In genomic region chr15:4219102-4219501, GRCm38 (mm10) we compare ENCODE assay signal across 13 mouse cellular contexts.
DNase-seq lines count a peak whose midpoint lies in the region; ATAC-seq lines count a peak whose summit lies in the region.
"Had no signal": no experiment of that assay in that cellular context is flagged by ENCODE, and none has a peak within 500 bp of the region (broad histone marks: within the 10 kb centered on the region; RNA-seq: fewer than 3 reads in every experiment).

No protein-coding gene starts in this region.

- no peak for DNase-seq in cerebellum, postnatal 4 days (ENCODE audit: low spot score in 2 of 2)
- DNase-seq in brain, adult 2 months (ENCODE audit: low read depth, low spot score): peak; percentile 97
- peak; percentile 58 to 77 for DNase-seq in cerebellum, postnatal 36 days
- DNase-seq in left cerebral cortex, postnatal 25 days (ENCODE audit: low spot score in 2 of 2): peak; percentile 38 to 84
- DNase-seq in yolk sac, embryonic 10.5 days (ENCODE audit: low spot score): no peak
- DNase-seq in liver, embryonic 11.5 days (ENCODE audit: low spot score): no peak
- no peak for DNase-seq in hindbrain, embryonic 14.5 days (ENCODE audit: low spot score)
- DNase-seq: kidney, postnatal 36 days had no signal

- no peak overlapping the region for H3K27ac ChIP-seq in liver, embryonic 11.5 days (ENCODE audit: low read depth, low read length)
- no peak overlapping the region for H3K27ac ChIP-seq in hindbrain, embryonic 14.5 days
- H3K27ac ChIP-seq: intestine, embryonic 15.5 days; limb, embryonic 15.5 days; lung, embryonic 15.5 days had no signal

- H3K27me3 ChIP-seq in liver, embryonic 11.5 days (replicated peaks; ENCODE audit: control insufficient read depth, insufficient read depth, low read length): no peaks in the 10 kb centered on the region
- H3K27me3 ChIP-seq in hindbrain, embryonic 14.5 days (ENCODE audit: control insufficient read depth, insufficient read depth, low read length): no peaks in the 10 kb centered on the region
- H3K27me3 ChIP-seq: intestine, embryonic 15.5 days; limb, embryonic 15.5 days; lung, embryonic 15.5 days had no signal

- 92% methylated on average over 4 of the region's 4 CpGs for WGBS in liver, embryonic 11.5 days
- WGBS in hindbrain, embryonic 14.5 days: 98% methylated on average over 4 of the region's 4 CpGs

- H3K4me2 ChIP-seq in liver, embryonic 11.5 days: no peak overlapping the region
- no peak overlapping the region for H3K4me2 ChIP-seq in hindbrain, embryonic 14.5 days (replicated peaks)
- H3K4me2 ChIP-seq: heart, embryonic 11.5 days; intestine, embryonic 15.5 days; limb, embryonic 15.5 days; lung, embryonic 15.5 days had no signal

- H3K4me1 ChIP-seq in liver, embryonic 11.5 days (replicated peaks; ENCODE audit: control insufficient read depth, insufficient read depth, low read length): no peaks in the 10 kb centered on the region
- H3K4me1 ChIP-seq in hindbrain, embryonic 14.5 days (replicated peaks; ENCODE audit: control insufficient read depth, insufficient read depth, low read length): no peaks in the 10 kb centered on the region
- H3K4me1 ChIP-seq: intestine, embryonic 15.5 days; limb, embryonic 15.5 days; lung, embryonic 15.5 days had no signal

- H3K9me3 ChIP-seq in liver, embryonic 11.5 days (ENCODE audit: control insufficient read depth, low read length): no peaks in the 10 kb centered on the region
- H3K9me3 ChIP-seq in hindbrain, embryonic 14.5 days (ENCODE audit: control insufficient read depth, low read length): no peaks in the 10 kb centered on the region
- H3K9me3 ChIP-seq: intestine, embryonic 15.5 days; limb, embryonic 15.5 days; lung, embryonic 15.5 days had no signal

- peak; percentile 100 for ATAC-seq in cerebellum, adult (ENCODE audit: insufficient number of reproducible peaks, low FRiP score, low TSS enrichment)
- no peak for ATAC-seq in liver, embryonic 11.5 days (replicated peaks; ENCODE audit: low FRiP score)
- no peak for ATAC-seq in hindbrain, embryonic 14.5 days (ENCODE audit: low FRiP score)
- ATAC-seq: intestine, embryonic 15.5 days had no signal

- intact Hi-C loops in left cerebral cortex, postnatal 25 days (cut with DNase I): no loop called here

- no peak overlapping the region for H3K4me3 ChIP-seq in liver, embryonic 11.5 days (ENCODE audit: low read depth, low read length)
- H3K4me3 ChIP-seq in hindbrain, embryonic 14.5 days (replicated peaks; ENCODE audit: low read length): no peak overlapping the region
- H3K4me3 ChIP-seq: intestine, embryonic 15.5 days; limb, embryonic 15.5 days; lung, embryonic 15.5 days had no signal

- no peak overlapping the region for H3K9ac ChIP-seq in liver, embryonic 11.5 days (ENCODE audit: low read depth, low read length)
- H3K9ac ChIP-seq in hindbrain, embryonic 14.5 days: no peak overlapping the region
- H3K9ac ChIP-seq: intestine, embryonic 15.5 days; limb, embryonic 15.5 days; lung, embryonic 15.5 days had no signal

- H3K36me3 ChIP-seq in liver, embryonic 11.5 days (ENCODE audit: control insufficient read depth, insufficient read depth, low read length): no peaks in the 10 kb centered on the region
- no peaks in the 10 kb centered on the region for H3K36me3 ChIP-seq in hindbrain, embryonic 14.5 days (replicated peaks; ENCODE audit: control insufficient read depth, insufficient read depth)
- H3K36me3 ChIP-seq: intestine, embryonic 15.5 days; limb, embryonic 15.5 days; lung, embryonic 15.5 days had no signal

Comparison
In these comparisons a context has a peak if more than half of its experiments do, and no peak if none do; other contexts are left out.
1. DNase-seq: peak in brain, adult 2 months (single experiment), cerebellum, postnatal 36 days (2 of 2) and left cerebral cortex, postnatal 25 days (2 of 2); none in cerebellum, postnatal 4 days (0 of 2), yolk sac, embryonic 10.5 days (single experiment), liver, embryonic 11.5 days (single experiment) and hindbrain, embryonic 14.5 days (single experiment).